Mouse (Mus musculus) layer of hippocampus, adult 2 months (tissue): ENCODE measurements around the gene Ngrn. TPM values are rescaled to one million over a fixed set of nuclear protein-coding genes. Genes with fewer than 3 reads are reported as not detected.

ENCODE experiments used
- DNase-seq, 2 experiments: peaks; one replicate each; pipeline ENCODE4 v3.0.0; 2022; ENCODE audit warnings: low spot score in 2 of 2
- H3K27ac ChIP-seq: fragments of 200-600 bp; 2 replicates; pipeline ENCODE4 v1.8.1; 2022
- H3K4me3 ChIP-seq: fragments of 200-600 bp; 2 replicates; pipeline ENCODE4 v1.8.1; 2022; ENCODE audit warnings: mild to moderate bottlenecking
- CTCF ChIP-seq: fragments of 200-600 bp; conservative IDR thresholded peaks from 2 replicates; pipeline ENCODE4 v1.8.1; 2022; ENCODE audit warnings: antibody characterized with exemption, mild to moderate bottlenecking, moderate library complexity
- long read RNA-seq, 2 experiments: library from polyadenylated mRNA; stranded (forward); transcript quantifications; one replicate each; pipeline ENCODE4 v2.0.0; 2021; ENCODE audit warnings: borderline mapping rate in 2 of 2
- total RNA-seq, 2 experiments: library from RNA; stranded (reverse); gene quantifications; 2 replicates each; pipeline ENCODE4 v1.2.3; 2021

Ngrn gene
- 10 to 100 TPM; 38.5 to 42.2 TPM for total RNA-seq
- long read RNA-seq, experiment 1, transcript Ngrn-202 (2 exons, 1,709 nt): major isoform, 20 of 36 reads
- long read RNA-seq, experiment 1, transcript Ngrn-201 (3 exons, 1,317 nt): minor isoform, 13 of 36 reads
- long read RNA-seq, experiment 1, partial matches to known transcripts: 0 of 36 reads
- long read RNA-seq, experiment 1, other reads (novel, unspliced or antisense): 3 of 36 reads
- long read RNA-seq, experiment 2, transcript Ngrn-202 (2 exons, 1,709 nt): major isoform, 21 of 45 reads
- long read RNA-seq, experiment 2, transcript Ngrn-201 (3 exons, 1,317 nt): minor isoform, 20 of 45 reads
- long read RNA-seq, experiment 2, partial matches to known transcripts: 4 of 45 reads
- long read RNA-seq, experiment 2, other reads (novel, unspliced or antisense): 0 of 45 reads

DNA sequence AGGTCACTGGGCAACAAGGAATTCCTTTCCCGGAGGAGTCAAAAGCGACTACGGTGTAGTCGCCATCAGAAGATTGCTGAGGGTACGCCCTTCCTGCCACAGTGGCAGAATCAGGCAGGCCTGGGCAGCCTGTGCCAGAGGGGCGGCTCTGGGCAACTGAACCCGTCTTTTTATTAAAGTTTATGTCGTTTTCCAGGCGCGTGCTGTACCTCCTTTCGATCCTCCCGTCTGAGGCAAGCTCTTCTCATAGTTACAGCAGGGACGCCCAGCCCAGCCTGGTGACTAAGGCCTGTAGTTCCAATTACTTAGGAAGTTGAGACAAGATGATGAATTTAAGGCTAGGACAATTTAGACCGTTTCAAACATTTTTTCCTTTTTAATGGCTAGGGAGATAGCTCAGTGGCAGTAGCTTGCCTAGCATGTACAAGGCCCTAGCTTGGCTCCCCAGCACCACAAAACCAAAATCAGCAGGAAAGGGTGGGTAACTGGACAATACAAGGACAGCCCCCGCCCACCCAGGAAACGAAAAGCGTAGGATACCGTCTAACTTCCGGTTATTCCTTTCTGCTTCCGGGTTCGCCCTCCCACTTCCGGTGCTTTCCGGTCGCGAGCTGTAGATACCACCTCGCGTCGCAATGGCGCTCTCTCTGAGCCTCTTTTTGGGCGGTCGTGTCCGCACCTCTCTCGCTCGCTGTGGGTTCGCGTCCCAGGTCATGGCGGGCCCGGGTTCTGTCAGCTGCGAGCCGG lies at the start of gene Ngrn:
Ngrn (plus strand) TSS at position 591 of the 747 bp plus-strand sequence.
- Histone ChIP-seq H3K27ac (peak within 1 kb of the TSS; percentile 86), H3K4me3 (peak within 1 kb of the TSS; percentile 83)
- peak; percentile 85 to 87 for DNase-seq
- TF ChIP-seq CTCF: 0 out of 2 replicates have a peak, but pooled peaks have one; percentile 24

DNA sequence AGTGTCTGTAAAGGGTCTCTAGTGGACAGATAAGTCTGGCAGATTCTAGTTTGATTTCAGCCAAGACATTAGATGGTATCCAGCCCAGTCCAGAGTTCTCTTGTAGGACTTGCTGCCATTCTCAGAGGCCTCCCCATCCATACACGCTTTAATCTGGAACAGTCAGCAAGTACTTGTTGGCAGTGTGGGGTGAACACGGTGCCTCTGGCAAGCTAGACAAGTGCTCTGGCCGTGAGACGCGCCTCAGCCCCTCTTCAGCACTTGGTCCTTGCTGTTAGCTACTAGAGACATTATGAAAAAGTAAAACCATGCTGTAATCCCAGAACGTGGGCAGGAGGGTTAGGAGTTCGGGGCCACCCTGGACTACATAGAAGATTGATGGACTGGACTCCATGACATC lies 47.4 kb upstream of the Ngrn start:
- no peak for DNase-seq
- Histone ChIP-seq H3K27ac (no peak overlapping the region), H3K4me3 (no peak overlapping the region)
- TF ChIP-seq CTCF: no peak

DNA sequence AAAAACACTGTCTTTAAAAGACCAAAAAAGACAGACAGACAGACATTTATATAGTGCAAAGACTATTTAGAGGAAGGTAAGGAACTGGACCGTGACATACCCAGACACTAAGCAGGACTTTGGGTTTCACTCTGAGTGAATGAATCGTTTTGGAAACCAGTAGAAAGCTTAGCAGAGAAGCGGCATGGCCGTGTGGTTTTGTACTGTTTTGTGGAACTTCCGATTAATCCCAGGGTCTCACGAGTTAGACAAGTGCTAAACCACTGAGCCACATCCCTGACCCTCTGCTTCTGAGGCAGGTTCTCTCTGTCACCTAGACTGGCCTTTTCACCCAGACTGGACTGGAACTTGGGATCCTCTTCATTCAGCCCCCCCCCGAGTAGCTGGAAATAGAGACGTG lies 46.6 kb upstream of the Ngrn start:
- no peak overlapping the region for H3K4me3 ChIP-seq
- no peak for TF ChIP-seq CTCF
- DNase-seq: no peak
- 0 out of 2 replicates have a peak overlapping the region, but pooled peaks have one; percentile 72 for H3K27ac ChIP-seq

DNA sequence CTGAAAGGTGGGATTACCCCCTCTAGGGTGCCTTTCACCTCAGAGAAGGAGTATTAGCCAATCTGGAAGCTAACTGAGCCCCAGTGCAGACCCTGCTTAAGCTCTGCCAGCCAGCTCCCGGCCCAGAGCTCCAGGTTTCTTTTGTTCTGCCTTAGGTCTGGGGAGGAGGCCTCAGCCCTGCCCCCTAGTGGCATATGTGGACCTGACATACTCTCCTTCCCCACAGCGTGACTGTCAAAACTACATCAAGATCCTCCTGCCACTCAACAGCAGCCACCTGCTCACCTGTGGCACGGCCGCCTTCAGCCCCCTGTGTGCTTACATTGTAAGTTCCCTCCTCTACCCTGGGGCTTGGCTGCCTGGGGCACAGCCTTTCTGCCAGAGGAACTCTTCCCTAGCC lies 45.6 kb upstream of the Ngrn start:
- peak; percentile 98 for TF ChIP-seq CTCF
- DNase-seq: peak; percentile 53 to 82
- peak overlapping the region; percentile 72; the same call in 1 of the 2 replicates for H3K27ac ChIP-seq
- H3K4me3 ChIP-seq: no peak overlapping the region

DNA sequence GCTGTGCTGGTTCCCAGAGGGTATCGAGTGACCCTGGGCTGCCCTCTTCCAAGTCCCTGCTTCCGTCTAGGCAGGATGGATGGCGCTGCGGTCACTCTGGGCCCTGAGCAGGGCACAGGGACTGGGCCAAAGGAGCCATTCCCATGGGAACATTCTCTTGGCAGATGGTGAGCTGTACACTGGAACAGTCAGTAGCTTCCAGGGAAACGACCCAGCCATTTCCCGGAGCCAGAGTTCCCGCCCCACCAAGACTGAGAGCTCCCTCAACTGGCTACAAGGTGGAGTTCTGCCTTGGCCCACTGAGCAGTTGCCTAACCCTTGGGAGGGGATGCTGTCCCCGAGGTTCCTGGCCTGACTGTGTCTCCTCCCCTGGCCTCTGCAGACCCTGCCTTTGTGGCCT lies 44.4 kb upstream of the Ngrn start:
- peak overlapping the region; percentile 72 for H3K27ac ChIP-seq
- H3K4me3 ChIP-seq: no peak overlapping the region
- peak; percentile 66 for TF ChIP-seq CTCF
- DNase-seq: peak; percentile 50 to 53

DNA sequence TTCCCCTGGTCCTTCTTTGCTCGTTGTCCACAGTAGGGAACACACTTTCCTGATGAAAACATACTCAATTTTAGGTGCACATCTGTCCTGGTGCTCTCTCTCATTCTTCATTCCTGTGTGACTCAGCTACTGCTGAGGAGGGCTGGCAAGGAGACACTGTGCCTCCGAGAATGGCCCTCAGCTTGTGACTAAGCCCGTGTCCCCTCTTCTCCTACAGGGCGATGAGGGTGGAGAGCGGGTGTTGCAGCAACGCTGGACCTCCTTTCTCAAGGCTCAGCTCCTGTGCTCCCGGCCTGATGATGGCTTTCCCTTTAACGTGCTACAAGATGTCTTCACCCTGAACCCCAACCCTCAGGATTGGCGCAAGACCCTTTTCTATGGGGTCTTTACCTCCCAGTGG lies 42.3 kb upstream of the Ngrn start:
- DNase-seq: no peak
- TF ChIP-seq CTCF: no peak
- no peak overlapping the region for H3K27ac ChIP-seq
- no peak overlapping the region for H3K4me3 ChIP-seq

DNA sequence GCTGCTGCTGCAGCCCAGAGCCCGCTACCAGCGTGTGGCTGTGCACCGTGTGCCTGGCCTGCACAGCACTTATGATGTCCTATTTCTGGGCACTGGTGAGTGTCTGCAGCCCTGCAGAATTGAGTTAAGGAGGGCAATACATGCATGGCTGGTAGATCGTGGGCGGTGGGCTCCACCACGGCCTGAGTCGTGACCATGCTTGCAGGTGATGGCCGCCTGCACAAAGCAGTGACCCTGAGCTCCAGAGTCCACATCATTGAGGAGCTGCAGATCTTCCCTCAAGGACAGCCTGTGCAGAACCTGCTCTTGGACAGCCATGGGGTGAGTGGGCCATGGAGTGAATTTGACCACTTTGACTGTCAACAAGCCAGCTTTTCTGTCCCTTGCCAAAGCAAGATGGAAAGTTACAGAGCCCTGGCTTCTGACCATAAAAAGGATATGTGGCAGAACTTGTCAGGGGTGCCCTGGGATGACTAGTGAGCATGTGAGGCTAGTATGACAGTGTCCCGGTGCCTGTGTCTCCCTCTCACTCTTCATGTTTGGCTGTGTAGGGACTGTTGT lies 40.7 kb upstream of the Ngrn start:
- Histone ChIP-seq H3K27ac (no peak overlapping the region), H3K4me3 (no peak overlapping the region)
- DNase-seq: no peak
- no peak for TF ChIP-seq CTCF

DNA sequence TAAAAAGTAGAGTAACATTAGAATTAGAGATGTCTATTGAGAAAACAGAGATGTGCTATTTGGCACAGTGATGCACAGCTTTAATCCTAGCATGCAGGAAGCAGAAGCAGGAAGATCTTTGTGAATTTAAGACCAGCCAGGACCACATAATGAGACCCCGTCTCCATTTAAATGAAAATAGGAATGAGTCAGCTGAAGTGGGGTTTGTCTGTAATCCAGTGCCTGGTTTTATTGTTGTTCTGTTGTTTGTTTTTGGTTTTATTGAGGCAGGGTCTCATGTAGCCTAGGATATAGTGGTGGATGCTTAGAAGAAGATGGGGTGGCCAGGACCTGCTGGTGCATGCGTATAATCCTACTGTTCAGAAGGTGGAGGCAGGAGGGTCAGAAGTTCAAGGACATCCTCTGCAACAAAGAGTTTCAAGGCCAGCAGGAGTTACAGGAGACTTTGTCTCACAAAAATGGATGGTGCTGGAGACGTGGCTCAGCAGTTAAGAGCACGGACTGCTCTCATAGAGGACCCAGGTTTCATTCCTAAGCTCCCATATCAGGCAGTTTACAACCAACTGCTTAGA lies 39.8 kb upstream of the Ngrn start:
- no peak for TF ChIP-seq CTCF
- no peak overlapping the region for H3K4me3 ChIP-seq
- no peak for DNase-seq
- H3K27ac ChIP-seq: no peak overlapping the region

DNA sequence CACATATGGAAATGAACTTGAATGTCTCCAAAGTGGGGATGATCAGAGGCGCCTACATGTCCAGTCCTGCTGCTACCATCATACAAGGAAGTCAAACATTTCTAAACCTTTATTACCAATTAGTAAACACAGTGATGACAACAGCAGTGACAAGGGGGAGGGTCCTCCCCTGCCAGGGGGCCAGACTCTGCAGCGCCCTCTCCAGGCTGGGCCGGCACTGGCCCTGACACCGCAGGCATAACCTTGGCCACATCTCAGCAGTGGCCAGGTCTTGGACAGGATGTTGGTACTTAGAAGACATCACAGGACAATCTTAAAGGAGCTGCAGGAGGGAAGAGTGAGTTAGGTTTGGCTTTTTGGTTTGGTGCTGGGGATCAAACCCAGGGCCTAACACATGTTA lies 34.0 kb upstream of the Ngrn start:
- no peak overlapping the region for H3K4me3 ChIP-seq
- TF ChIP-seq CTCF: peak; percentile 41
- no peak for DNase-seq
- H3K27ac ChIP-seq: no peak overlapping the region

DNA sequence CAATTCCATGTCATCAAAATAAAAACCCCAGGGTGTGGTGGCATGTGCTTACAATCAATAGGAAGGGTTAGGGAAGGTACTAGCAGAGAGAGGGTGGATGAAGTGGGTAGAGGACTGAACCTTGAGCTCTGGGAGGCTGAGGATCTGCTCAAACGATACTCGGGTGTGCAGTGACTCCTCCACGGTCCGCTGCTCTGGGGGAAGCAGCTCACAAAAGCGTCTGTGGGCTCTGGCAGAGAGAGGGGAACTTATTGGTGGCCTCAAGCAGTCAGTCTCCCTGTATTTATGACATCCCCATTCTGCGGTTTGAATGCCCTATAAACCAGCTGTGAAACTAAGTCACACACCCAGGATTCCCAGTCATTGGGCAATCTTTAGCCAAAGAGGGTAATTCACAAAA lies 30.8 kb upstream of the Ngrn start:
- H3K4me3 ChIP-seq: no peak overlapping the region
- DNase-seq: no peak
- H3K27ac ChIP-seq: no peak overlapping the region
- no peak for TF ChIP-seq CTCF

DNA sequence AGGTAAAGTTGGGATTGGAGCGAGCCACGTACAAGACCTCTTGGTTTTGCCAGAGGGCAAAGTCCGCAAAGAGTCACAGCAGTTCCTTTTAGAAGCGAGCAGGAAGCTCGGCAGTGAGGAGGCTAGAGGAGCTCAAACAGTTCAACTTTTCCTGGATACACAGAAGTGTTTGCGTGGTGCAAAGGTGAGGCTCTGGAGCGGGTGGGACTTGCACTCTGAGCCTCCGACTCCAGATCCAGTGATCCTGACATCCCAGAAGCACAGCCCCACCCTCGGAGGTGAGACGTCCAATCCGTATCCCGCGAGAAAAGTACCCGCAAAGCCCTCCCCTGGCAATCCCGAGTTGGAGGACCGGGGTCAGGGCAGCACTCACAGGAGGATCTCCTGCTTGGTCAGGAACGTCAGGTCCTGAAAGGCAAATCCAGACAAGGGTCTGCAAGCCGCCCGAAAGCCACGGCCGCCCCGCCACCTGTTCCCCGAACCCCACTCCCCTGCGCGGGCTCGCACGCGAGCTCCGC lies 29.0 kb upstream of the Ngrn start:
- no peak for TF ChIP-seq CTCF
- Histone ChIP-seq H3K4me3 (peak overlapping the region; percentile 75), H3K27ac (peak overlapping the region; percentile 63)
- DNase-seq: no peak

DNA sequence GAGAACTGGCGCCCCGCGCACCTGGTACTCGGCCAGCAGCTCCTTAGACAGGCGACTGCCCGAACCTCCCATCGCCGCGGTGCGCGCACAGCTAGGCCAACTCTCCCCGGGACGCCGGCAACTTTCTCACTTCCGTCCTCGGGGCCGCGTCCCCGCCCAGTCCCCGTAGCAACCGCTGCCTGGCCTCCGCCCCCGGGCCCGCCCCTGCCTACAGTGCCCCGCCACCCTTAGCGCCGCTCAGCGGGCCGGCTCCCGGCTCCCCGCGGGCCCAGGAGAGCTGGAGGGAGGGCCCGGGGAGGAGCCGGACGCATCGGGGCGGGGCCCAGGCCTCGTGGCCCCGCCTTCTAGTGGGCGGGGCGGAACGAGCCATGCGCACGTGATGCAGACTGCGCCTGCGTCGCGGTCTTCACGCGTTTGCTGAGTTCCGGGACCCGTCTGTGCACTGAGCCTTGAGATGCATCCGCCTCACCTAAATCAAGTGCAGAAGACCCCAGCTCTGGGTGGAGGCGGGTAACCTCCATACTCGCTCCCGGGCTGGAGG lies 28.5 kb upstream of the Ngrn start, which contains the start of the genes Cib1 and Gdpgp1:
Cib1 (minus strand) TSS at position 325 of the 541 bp plus-strand sequence.
Gdpgp1 (plus strand) TSS at position 377 of the 541 bp plus-strand sequence.
- TF ChIP-seq CTCF: no peak
- peak; percentile 94 to 95 for DNase-seq
- peak within 1 kb of the TSS; percentile 71 for H3K27ac ChIP-seq
- H3K4me3 ChIP-seq: peak within 1 kb of the TSS; percentile 75
